Mouse (Mus musculus) lung, adult 2 months (tissue): ENCODE data around the gene Foxb1.

ENCODE experiments used
- CTCF ChIP-seq: fragments of 200-500 bp; IDR thresholded peaks from 2 replicates; pipeline ENCODE4 v1.5.1; 2011; ENCODE audit warnings: mild to moderate bottlenecking, low read length, control low read depth; ENCODE audit not compliant: insufficient read depth
- POLR2A ChIP-seq: fragments of 200-500 bp; IDR thresholded peaks from 2 replicates; pipeline ENCODE4 v1.6.1; 2011; ENCODE audit warnings: low read depth, mild to moderate bottlenecking, control low read depth, low read length, borderline replicate concordance; ENCODE audit errors: extremely low read depth

GRCm38 (mm10) chr9:69754291-69754690 is 6.4 kb downstream of the Foxb1 start:
- TF ChIP-seq CTCF = no peak
- TF ChIP-seq POLR2A = no peak
